Mouse (Mus musculus) erythroblast, embryonic 14.5 days (primary cell): ENCODE data around the gene Washc4.

Experiments
- GATA1 ChIP-seq: IDR thresholded peaks from 2 replicates; pipeline ENCODE4 v1.6.1; 2012; ENCODE audit warnings: low read length, inconsistent platforms, mixed read lengths
- TAL1 ChIP-seq: IDR thresholded peaks from 3 replicates; pipeline ENCODE4 v1.6.1; 2012; ENCODE audit warnings: low read length, inconsistent platforms, mixed read lengths

GRCm38 (mm10) chr10:83563005-83563404 lies 19.5 kb downstream of the Washc4 start:
- TF ChIP-seq TAL1 (no peak), GATA1 (no peak)
